Mouse (Mus musculus) kidney, embryonic 16.5 days (tissue): ENCODE measurements around the gene B3glct. TPM values are rescaled to one million over a fixed set of nuclear protein-coding genes. Genes with fewer than 3 reads are reported as not detected.

Experiments
- ATAC-seq: fragments of 200-750 bp; cut with Nextera tagmentation; 2 replicates; pipeline ENCODE4 v1.8.0; 2017; ENCODE audit warnings: moderate TSS enrichment; ENCODE audit not compliant: low FRiP score, low TSS enrichment
- H3K27ac ChIP-seq: fragments of 300-500 bp; sonication (generic); 2 replicates; pipeline ENCODE4 v1.5.1; 2014; ENCODE audit warnings: low read length
- H3K27me3 ChIP-seq: fragments of 300-500 bp; sonication (generic); 2 replicates; pipeline ENCODE4 v1.6.1; 2014; ENCODE audit warnings: low read length, control low read depth, mixed read lengths; ENCODE audit not compliant: insufficient read depth
- H3K36me3 ChIP-seq: fragments of 300-500 bp; sonication (generic); 2 replicates; pipeline ENCODE4 v1.6.1; 2014; ENCODE audit warnings: low read length, control low read depth, mixed read lengths; ENCODE audit not compliant: insufficient read depth
- H3K4me1 ChIP-seq: fragments of 300-500 bp; sonication (generic); 2 replicates; pipeline ENCODE4 v1.6.1; 2014; ENCODE audit warnings: low read length, control low read depth, mixed read lengths; ENCODE audit not compliant: insufficient read depth
- H3K4me2 ChIP-seq: fragments of 300-500 bp; sonication (generic); replicated peaks from 2 replicates; pipeline ENCODE4 v1.6.1; 2014; ENCODE audit warnings: low read depth, low read length
- H3K4me3 ChIP-seq: fragments of 300-500 bp; sonication (generic); 2 replicates; pipeline ENCODE4 v1.5.1; 2014; ENCODE audit warnings: mild to moderate bottlenecking, low read length
- H3K9ac ChIP-seq: fragments of 300-500 bp; sonication (generic); replicated peaks from 2 replicates; pipeline ENCODE4 v1.6.1; 2014; ENCODE audit warnings: low read length
- H3K9me3 ChIP-seq: fragments of 300-500 bp; sonication (generic); 2 replicates; pipeline ENCODE4 v1.6.1; 2016; ENCODE audit warnings: low read length, control low read depth
- WGBS: fragments of 180-500 bp; shearing (Covaris S2); extraction: QIAGEN DNeasy Blood & Tissue Kit; methylation state at CpG from one replicate; pipeline ENCODE4 v1.1.7; 2014; 5-methylcytosine and 5-hydroxymethylcytosine counted together
- polyA plus RNA-seq: library from polyadenylated mRNA; unstranded; fragments of >200 nt; fragmentation: Nextera tagmentation; extraction: Ambion mirVana; gene quantifications from 2 replicates; pipeline ENCODE4 v1.2.1, GENCODE M21; 2015

The B3glct gene
- polyA plus RNA-seq, 1 experiment from 2014 or later = 17.4 TPM

GRCm38 (mm10) chr5:149737210-149737609 lies 59.2 kb downstream of the B3glct start:
- no peak; the same call in 1 of the 2 replicates for ATAC-seq
- Histone ChIP-seq H3K4me2 (no peak overlapping the region), H3K4me3 (no peak overlapping the region), H3K36me3 (peaks cover 30% of the 10 kb centered on the region), H3K9me3 (peaks cover 12% of the 10 kb centered on the region), H3K9ac (no peak overlapping the region), H3K4me1 (no peaks in the 10 kb centered on the region), H3K27me3 (no peaks in the 10 kb centered on the region), H3K27ac (no peak overlapping the region)
- WGBS = 95% methylated on average over 1 of the region's 1 CpGs

DNA sequence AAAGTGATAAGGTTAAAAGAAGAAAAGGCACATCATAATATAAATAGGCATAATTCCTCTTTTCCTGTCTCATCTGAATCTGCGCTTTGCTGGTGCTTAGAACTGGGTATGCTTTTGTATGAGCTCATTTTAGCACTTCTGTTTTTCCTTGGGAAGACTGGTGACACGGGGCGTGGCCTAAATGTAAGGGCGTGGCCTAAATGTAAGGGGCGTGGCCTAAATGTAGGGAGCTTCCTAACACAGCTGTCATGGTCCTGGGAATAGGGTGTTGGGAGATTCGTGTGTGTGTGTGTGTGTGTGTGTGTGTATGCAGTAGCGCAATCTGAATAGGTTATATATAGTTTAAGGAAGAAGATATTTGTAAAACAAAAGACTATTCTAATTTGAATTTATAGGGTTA lies 62.1 kb downstream of the B3glct start:
- Histone ChIP-seq H3K4me1 (no peaks in the 10 kb centered on the region), H3K9ac (no peak overlapping the region), H3K4me3 (no peak overlapping the region), H3K4me2 (no peak overlapping the region), H3K27ac (no peak overlapping the region), H3K9me3 (peaks cover 5% of the 10 kb centered on the region; the same call in 1 of the 2 replicates), H3K36me3 (peaks cover 15% of the 10 kb centered on the region), H3K27me3 (no peaks in the 10 kb centered on the region)
- no peak for ATAC-seq
- 94% methylated on average over 7 of the region's 7 CpGs for WGBS

DNA sequence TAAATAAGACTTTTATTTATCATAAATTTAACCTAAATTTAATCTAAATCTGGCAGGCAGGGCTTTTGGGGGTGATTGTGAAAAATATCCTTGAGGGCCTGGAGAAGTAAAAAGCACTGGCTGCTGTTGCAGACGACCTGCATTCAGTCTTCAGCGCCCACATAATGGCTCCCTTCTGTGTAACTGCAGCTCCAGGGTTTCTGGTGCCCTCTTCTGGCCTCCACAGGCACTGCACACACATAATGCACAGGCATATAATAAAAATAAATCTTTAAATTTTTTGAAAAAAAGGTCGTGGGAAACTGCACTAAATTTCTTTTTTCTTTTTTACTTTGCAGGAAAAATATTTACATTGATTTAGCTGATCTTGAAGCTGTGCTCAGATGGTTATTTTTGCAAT lies 62.7 kb downstream of the B3glct start:
- Histone ChIP-seq H3K4me3 (no peak overlapping the region), H3K9me3 (peaks cover 5% of the 10 kb centered on the region; the same call in 1 of the 2 replicates), H3K27me3 (no peaks in the 10 kb centered on the region), H3K9ac (no peak overlapping the region), H3K27ac (no peak overlapping the region), H3K4me2 (no peak overlapping the region), H3K36me3 (peaks cover 15% of the 10 kb centered on the region), H3K4me1 (no peaks in the 10 kb centered on the region)
- no peak for ATAC-seq
- 85% methylated on average over 3 of the region's 3 CpGs for WGBS

- H3K4me3 ChIP-seq = no peak overlapping the region
- H3K36me3 ChIP-seq = peaks cover 14% of the 10 kb centered on the region
- H3K4me2 ChIP-seq = no peak overlapping the region
- no peak overlapping the region for H3K9ac ChIP-seq
- ATAC-seq = no peak
- 91% methylated on average over 9 of the region's 9 CpGs for WGBS
- no peak overlapping the region for H3K27ac ChIP-seq
- no peaks in the 10 kb centered on the region for H3K27me3 ChIP-seq
- H3K4me1 ChIP-seq = no peaks in the 10 kb centered on the region
- peaks cover 5% of the 10 kb centered on the region; the same call in 1 of the 2 replicates for H3K9me3 ChIP-seq
Measured at GRCm38 (mm10) chr5:149742286-149742685, 64.3 kb downstream of the B3glct start.

- Histone ChIP-seq H3K27ac (no peak overlapping the region), H3K36me3 (peaks cover 8% of the 10 kb centered on the region; the same call in 1 of the 2 replicates), H3K4me1 (no peaks in the 10 kb centered on the region), H3K27me3 (no peaks in the 10 kb centered on the region), H3K4me2 (no peak overlapping the region), H3K4me3 (no peak overlapping the region), H3K9ac (no peak overlapping the region), H3K9me3 (peaks cover 5% of the 10 kb centered on the region; the same call in 1 of the 2 replicates)
- no peak for ATAC-seq
- 88% methylated on average over 9 of the region's 9 CpGs for WGBS
Measured at GRCm38 (mm10) chr5:149745079-149745478, 67.0 kb downstream of the B3glct start.

DNA sequence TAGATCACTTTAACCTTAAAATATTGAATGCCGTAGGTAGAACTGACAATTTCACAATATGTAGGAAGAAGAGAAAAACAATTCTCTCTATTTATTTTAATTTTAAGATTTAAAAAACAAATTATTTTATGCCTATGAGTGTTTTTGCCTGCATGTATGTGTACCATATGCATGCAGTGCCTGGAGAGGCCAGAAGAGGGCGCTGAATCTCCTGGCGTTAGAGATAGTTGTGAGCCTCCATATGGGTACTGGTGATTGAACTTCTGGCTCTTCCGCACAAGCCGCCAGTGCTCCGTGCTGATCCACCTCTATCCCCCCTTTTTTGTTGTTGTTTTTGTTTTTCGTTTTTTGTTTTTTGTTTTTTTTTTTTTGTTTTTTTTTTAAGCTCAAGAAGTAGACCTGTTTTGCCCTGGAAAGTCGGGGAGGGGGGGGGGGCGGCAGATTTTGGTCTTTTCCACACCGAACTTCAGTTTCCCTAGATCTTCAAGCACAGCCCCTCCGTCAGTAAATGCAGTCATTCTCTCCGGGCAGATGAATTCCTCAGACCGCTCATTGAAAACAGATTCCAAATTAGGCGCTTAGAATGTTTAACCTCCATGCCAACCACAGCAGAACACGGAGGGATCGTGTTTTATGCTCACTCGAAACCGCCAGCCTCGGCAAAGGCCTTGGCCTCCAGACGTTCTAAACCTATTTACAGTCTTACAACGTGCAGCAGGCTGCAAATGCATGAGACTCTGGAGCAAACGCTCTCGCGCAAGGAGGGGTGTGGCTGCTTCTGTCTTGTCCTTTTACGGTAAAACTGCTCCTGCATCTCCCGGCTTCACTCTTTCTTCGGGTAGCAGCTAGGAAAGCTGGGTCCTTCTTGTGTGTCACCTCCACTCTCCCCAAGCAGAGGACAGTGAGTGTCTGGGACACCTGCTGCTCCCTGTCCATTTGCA lies 70.9 kb downstream of the B3glct start:
- Histone ChIP-seq H3K4me1 (no peaks in the 10 kb centered on the region), H3K27ac (no peak overlapping the region), H3K27me3 (no peaks in the 10 kb centered on the region), H3K36me3 (peaks cover 6% of the 10 kb centered on the region; the same call in 1 of the 2 replicates), H3K4me2 (no peak overlapping the region), H3K9me3 (no peaks in the 10 kb centered on the region), H3K4me3 (no peak overlapping the region), H3K9ac (no peak overlapping the region)
- 80% methylated on average over 27 of the region's 27 CpGs for WGBS
- no peak for ATAC-seq

DNA sequence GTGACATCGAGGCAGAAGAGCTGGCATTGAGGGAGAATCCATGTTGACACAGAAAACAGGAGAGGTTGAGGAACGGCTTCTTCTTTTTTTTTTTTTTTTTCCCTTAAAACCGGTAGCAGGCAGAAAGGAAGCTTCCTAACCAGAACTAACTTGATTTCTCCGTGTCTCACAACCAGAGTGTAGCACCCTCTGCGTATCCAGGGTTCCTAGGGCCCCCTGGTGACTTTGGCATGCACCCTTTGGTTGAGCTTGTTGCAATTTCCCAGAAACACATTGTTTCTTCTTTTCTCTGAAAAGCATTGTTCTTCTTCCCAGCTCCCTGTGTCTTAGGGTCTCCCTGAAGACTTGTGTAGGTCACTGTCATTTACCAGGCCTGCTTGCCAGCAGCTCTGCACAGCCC lies 73.8 kb downstream of the B3glct start:
- Histone ChIP-seq H3K27ac (no peak overlapping the region), H3K9me3 (no peaks in the 10 kb centered on the region), H3K36me3 (peaks cover 3% of the 10 kb centered on the region; the same call in 1 of the 2 replicates), H3K4me2 (no peak overlapping the region), H3K4me1 (no peaks in the 10 kb centered on the region), H3K27me3 (no peaks in the 10 kb centered on the region), H3K9ac (no peak overlapping the region), H3K4me3 (no peak overlapping the region)
- 79% methylated on average over 5 of the region's 5 CpGs for WGBS
- ATAC-seq = no peak

DNA sequence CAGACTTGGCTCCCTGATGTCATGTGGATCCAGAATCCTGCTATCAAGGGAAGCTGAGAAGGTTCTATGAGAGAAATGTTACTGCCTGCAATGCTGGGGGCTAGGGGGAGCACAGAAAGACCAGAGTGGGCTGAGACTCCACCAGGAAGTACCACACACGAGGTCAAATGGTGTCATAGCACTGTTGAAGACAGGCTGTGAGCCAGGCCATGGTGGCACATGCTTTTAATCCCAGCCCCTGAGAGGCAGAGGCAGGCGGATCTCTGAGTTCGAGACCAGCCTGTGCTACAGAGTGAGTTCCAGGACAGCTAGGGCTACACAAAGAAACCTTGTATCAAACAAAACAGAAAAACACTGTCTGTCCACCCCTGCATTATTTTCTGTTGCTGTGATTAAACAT lies 75.0 kb downstream of the B3glct start:
- Histone ChIP-seq H3K36me3 (peaks cover 4% of the 10 kb centered on the region; the same call in 1 of the 2 replicates), H3K27ac (no peak overlapping the region), H3K9me3 (no peaks in the 10 kb centered on the region), H3K4me3 (no peak overlapping the region), H3K9ac (no peak overlapping the region), H3K4me2 (no peak overlapping the region), H3K4me1 (no peaks in the 10 kb centered on the region), H3K27me3 (no peaks in the 10 kb centered on the region)
- WGBS = 88% methylated on average over 3 of the region's 3 CpGs
- ATAC-seq = no peak

DNA sequence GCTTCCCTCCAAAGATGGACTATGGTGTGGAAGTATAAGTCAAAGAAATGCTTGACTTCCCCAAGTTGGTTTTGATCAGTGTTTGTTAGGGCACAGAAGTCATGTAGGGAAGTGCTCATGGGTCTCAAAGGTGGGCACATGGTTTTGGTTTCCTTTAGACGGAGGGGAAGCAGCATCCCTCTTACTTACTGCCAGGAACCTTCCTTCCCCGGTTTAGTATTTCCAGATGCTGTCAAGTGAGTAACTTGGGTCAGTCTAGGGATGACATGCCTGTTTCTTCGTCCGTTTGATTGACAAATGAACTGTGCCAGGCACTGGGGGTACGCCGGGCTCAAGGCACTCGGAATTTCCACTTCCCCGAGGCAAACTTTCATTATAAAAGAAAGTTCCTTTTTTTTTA lies 89.1 kb downstream of the B3glct start:
- no peak overlapping the region for H3K9ac ChIP-seq
- H3K4me1 ChIP-seq = no peaks in the 10 kb centered on the region
- no peak overlapping the region for H3K4me2 ChIP-seq
- H3K27ac ChIP-seq = no peak overlapping the region
- no peaks in the 10 kb centered on the region for H3K27me3 ChIP-seq
- H3K4me3 ChIP-seq = no peak overlapping the region
- H3K36me3 ChIP-seq = no peaks in the 10 kb centered on the region
- no peaks in the 10 kb centered on the region for H3K9me3 ChIP-seq
- 71% methylated on average over 8 of the region's 8 CpGs for WGBS
- ATAC-seq = no peak

DNA sequence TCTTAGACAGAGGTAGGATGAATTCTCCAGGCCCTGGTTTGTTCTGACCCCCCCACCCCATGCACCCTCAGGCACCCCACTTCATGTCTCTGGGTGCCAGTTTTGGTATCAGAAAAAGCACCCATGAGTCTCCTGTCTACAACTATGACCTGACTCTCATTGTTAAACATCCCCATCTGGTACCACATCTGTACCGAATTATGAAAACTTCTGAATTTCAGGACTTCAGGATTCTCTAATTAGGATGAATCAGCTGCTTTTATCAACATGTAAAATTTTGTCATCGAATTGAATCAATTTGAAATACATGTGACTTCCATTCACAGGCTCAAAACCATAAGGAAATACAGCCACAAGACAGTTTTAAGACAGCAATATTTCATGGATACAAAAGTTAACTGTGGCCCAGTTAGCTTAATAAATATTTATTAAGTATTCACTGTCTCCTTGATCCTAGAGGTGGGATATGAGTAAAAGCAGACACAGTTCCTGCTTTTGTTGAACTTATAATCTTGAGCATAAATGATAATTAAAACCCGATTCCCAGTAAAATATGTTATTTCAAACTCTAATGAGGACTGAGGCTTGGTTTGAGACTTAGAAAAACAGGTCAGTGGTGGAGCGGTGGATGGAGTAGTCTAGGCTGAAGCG lies 89.7 kb downstream of the B3glct start:
- Histone ChIP-seq H3K4me1 (no peaks in the 10 kb centered on the region), H3K4me2 (no peak overlapping the region), H3K9me3 (no peaks in the 10 kb centered on the region), H3K27me3 (no peaks in the 10 kb centered on the region), H3K27ac (no peak overlapping the region), H3K4me3 (no peak overlapping the region), H3K36me3 (no peaks in the 10 kb centered on the region), H3K9ac (no peak overlapping the region)
- ATAC-seq = no peak
- 65% methylated on average over 5 of the region's 5 CpGs for WGBS
